Mouse (Mus musculus) limb, embryonic 11.5 days (tissue): Measurements from ENCODE around the gene Gm26992. TPM values are rescaled to one million over a fixed set of nuclear protein-coding genes. Genes with fewer than 3 reads are reported as not detected.

ENCODE experiments used
- ATAC-seq: fragments of 200-750 bp; cut with Nextera tagmentation; 2 replicates; pipeline ENCODE4 v1.8.0; 2017; ENCODE audit warnings: low read depth; ENCODE audit not compliant: insufficient number of reproducible peaks, low FRiP score, low TSS enrichment
- DNase-seq: peaks from one replicate; pipeline ENCODE4 v3.0.0-alpha.2; 2015; ENCODE audit warnings: low spot score
- H3K27ac ChIP-seq: fragments of 300-500 bp; sonication (generic); replicated peaks from 2 replicates; pipeline ENCODE4 v1.5.1; 2014; ENCODE audit warnings: low read depth, mild to moderate bottlenecking, low read length
- H3K27me3 ChIP-seq: fragments of 300-500 bp; sonication (generic); 2 replicates; pipeline ENCODE4 v1.6.1; 2014; ENCODE audit warnings: mild to moderate bottlenecking, low read length, mixed read lengths; ENCODE audit not compliant: control insufficient read depth, insufficient read depth
- H3K36me3 ChIP-seq: fragments of 300-500 bp; sonication (generic); 2 replicates; pipeline ENCODE4 v1.6.1; 2014; ENCODE audit warnings: mild to moderate bottlenecking, low read length, moderate library complexity, mixed read lengths; ENCODE audit not compliant: control insufficient read depth, insufficient read depth
- H3K4me1 ChIP-seq: fragments of 300-500 bp; sonication (generic); 2 replicates; pipeline ENCODE4 v1.6.1; 2014; ENCODE audit warnings: low read length, mixed read lengths; ENCODE audit not compliant: control insufficient read depth, insufficient read depth
- H3K4me2 ChIP-seq: fragments of 300-500 bp; sonication (generic); 2 replicates; pipeline ENCODE4 v1.6.1; 2014; ENCODE audit warnings: low read depth, mild to moderate bottlenecking, moderate library complexity; ENCODE audit not compliant: severe bottlenecking
- H3K4me3 ChIP-seq: fragments of 300-500 bp; sonication (generic); 2 replicates; pipeline ENCODE4 v1.5.1; 2014; ENCODE audit warnings: low read depth, low read length
- H3K9ac ChIP-seq: fragments of 300-500 bp; sonication (generic); 2 replicates; pipeline ENCODE4 v1.6.1; 2014; ENCODE audit warnings: mild to moderate bottlenecking, low read length
- H3K9me3 ChIP-seq: fragments of 300-500 bp; sonication (generic); 2 replicates; pipeline ENCODE4 v1.6.1; 2016; ENCODE audit warnings: low read length; ENCODE audit not compliant: control insufficient read depth
- WGBS: fragments of 180-500 bp; shearing (Covaris S2); extraction: QIAGEN DNeasy Blood & Tissue Kit; methylation state at CpG from one replicate; pipeline ENCODE4 v1.1.7; 2014; 5-methylcytosine and 5-hydroxymethylcytosine counted together
- polyA plus RNA-seq: library from polyadenylated mRNA; unstranded; fragments of >200 nt; fragmentation: Nextera tagmentation; extraction: Ambion mirVana; gene quantifications from 2 replicates; pipeline ENCODE4 v1.2.1, GENCODE M21; 2014

The Gm26992 gene
- polyA plus RNA-seq, 1 experiment from 2014 or later = not detected

GRCm38 (mm10) chrX:103515346-103515745 is 93.5 kb downstream of the Gm26992 start:
- no peak overlapping the region for H3K4me2 ChIP-seq
- H3K9me3 ChIP-seq = no peaks in the 10 kb centered on the region
- no peak overlapping the region for H3K27ac ChIP-seq
- no peaks in the 10 kb centered on the region for H3K36me3 ChIP-seq
- no peaks in the 10 kb centered on the region for H3K27me3 ChIP-seq
- ATAC-seq (no peak), DNase-seq (no peak)
- H3K4me3 ChIP-seq = no peak overlapping the region
- no peaks in the 10 kb centered on the region for H3K4me1 ChIP-seq
- H3K9ac ChIP-seq = no peak overlapping the region
- 89% methylated on average over 1 of the region's 1 CpGs for WGBS

- no peak overlapping the region for H3K27ac ChIP-seq
- H3K27me3 ChIP-seq = no peaks in the 10 kb centered on the region
- no peaks in the 10 kb centered on the region for H3K4me1 ChIP-seq
- WGBS = 94% methylated on average over 2 of the region's 2 CpGs
- ATAC-seq (no peak), DNase-seq (no peak)
- no peaks in the 10 kb centered on the region for H3K9me3 ChIP-seq
- H3K9ac ChIP-seq = no peak overlapping the region
- H3K4me3 ChIP-seq = no peak overlapping the region
- no peak overlapping the region for H3K4me2 ChIP-seq
- no peaks in the 10 kb centered on the region for H3K36me3 ChIP-seq
Measured at GRCm38 (mm10) chrX:103518798-103519197, 97.0 kb downstream of the Gm26992 start.

GRCm38 (mm10) chrX:103519547-103519946 is 97.7 kb downstream of the Gm26992 start:
- H3K27me3 ChIP-seq = no peaks in the 10 kb centered on the region
- no peak overlapping the region for H3K27ac ChIP-seq
- H3K9me3 ChIP-seq = no peaks in the 10 kb centered on the region
- no peak for ATAC-seq
- H3K4me2 ChIP-seq = no peak overlapping the region
- H3K36me3 ChIP-seq = no peaks in the 10 kb centered on the region
- no peak overlapping the region for H3K4me3 ChIP-seq
- no peak overlapping the region for H3K9ac ChIP-seq
- WGBS = 84% methylated on average over 3 of the region's 3 CpGs
- H3K4me1 ChIP-seq = no peaks in the 10 kb centered on the region
- no peak for DNase-seq

- Histone ChIP-seq H3K27me3 (no peaks in the 10 kb centered on the region), H3K36me3 (no peaks in the 10 kb centered on the region), H3K9me3 (no peaks in the 10 kb centered on the region), H3K27ac (no peak overlapping the region), H3K4me1 (no peaks in the 10 kb centered on the region), H3K9ac (no peak overlapping the region), H3K4me2 (no peak overlapping the region), H3K4me3 (no peak overlapping the region)
- DNase-seq = no peak
- 75% methylated on average over 4 of the region's 4 CpGs for WGBS
- ATAC-seq = no peak
Measured at GRCm38 (mm10) chrX:103521221-103521716, 99.5 kb downstream of the Gm26992 start.

- Histone ChIP-seq H3K27ac (no peak overlapping the region), H3K27me3 (no peaks in the 10 kb centered on the region), H3K9me3 (no peaks in the 10 kb centered on the region), H3K4me3 (no peak overlapping the region), H3K9ac (no peak overlapping the region), H3K4me2 (peak overlapping the region; percentile 27; the same call in 1 of the 2 replicates), H3K36me3 (no peaks in the 10 kb centered on the region), H3K4me1 (no peaks in the 10 kb centered on the region)
- DNase-seq (peak; percentile 81), ATAC-seq (peak; percentile 80; the same call in 1 of the 2 replicates)
- 3% methylated on average over 23 of the region's 23 CpGs for WGBS
Measured at GRCm38 (mm10) chrX:103529185-103529584, 107.4 kb downstream of the Gm26992 start.

Other genes starting within 250 kb of the Gm26992 start
- 3.1 TPM in 2 replicates for gene Nap1l2, start 235.4 kb upstream of the Gm26992 start, polyA plus RNA-seq
- gene Cdx4, start 100.6 kb upstream of the Gm26992 start, polyA plus RNA-seq = 0.10 TPM in 1 of 2 replicates, not detected in the other
- gene Chic1, start 65.5 kb upstream of the Gm26992 start, polyA plus RNA-seq = 3.5 and 3.6 TPM in 2 replicates
- gene Tsx, start 7.5 kb upstream of the Gm26992 start, polyA plus RNA-seq = 0.44 TPM in 1 of 2 replicates, not detected in the other
- gene Zcchc13, start 208.6 kb downstream of the Gm26992 start, polyA plus RNA-seq = not detected in 2 replicates